Mouse (Mus musculus) mouse embryonic stem cell (cell line): ENCODE data around the gene Tceanc.

Experiments
- in situ Hi-C, 2 experiments: fragments of 300-500 bp; cut with MboI; formaldehyde crosslinking; loops; 1 replicate in 1 of 2; 3 replicates in 1 of 2; pipeline ENCODE4 v1.14.3; 2019 to 2020; ENCODE audit warnings: low sequenced_read_pairs in 2 of 2, low pct_unique_long_range_greater_than_20kb in 1 of 2, mixed read lengths in 1 of 2; ENCODE audit not compliant: unreplicated experiment in 1 of 2

Tceanc gene

DNA sequence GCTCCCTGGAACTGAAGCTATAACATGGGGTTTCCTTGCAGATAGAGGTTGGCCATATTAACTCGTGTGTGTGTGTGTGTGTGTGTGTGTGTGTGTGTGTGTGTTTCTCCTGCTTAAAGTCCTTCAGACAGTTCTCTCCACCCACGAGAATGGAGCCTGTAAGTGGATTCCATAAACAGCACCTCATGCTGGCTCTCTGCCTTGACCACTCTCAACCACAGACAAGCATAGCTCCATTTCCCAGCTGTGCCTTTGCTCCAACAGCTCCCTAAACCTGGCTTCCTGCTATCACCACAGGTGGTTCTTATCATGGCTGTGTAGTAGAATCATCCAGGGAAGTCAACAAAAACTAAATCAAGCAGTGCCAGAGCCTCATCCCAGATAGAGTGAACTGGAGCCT is 13.9 kb downstream of the Tceanc start:
- in situ Hi-C loops = no loop called here

DNA sequence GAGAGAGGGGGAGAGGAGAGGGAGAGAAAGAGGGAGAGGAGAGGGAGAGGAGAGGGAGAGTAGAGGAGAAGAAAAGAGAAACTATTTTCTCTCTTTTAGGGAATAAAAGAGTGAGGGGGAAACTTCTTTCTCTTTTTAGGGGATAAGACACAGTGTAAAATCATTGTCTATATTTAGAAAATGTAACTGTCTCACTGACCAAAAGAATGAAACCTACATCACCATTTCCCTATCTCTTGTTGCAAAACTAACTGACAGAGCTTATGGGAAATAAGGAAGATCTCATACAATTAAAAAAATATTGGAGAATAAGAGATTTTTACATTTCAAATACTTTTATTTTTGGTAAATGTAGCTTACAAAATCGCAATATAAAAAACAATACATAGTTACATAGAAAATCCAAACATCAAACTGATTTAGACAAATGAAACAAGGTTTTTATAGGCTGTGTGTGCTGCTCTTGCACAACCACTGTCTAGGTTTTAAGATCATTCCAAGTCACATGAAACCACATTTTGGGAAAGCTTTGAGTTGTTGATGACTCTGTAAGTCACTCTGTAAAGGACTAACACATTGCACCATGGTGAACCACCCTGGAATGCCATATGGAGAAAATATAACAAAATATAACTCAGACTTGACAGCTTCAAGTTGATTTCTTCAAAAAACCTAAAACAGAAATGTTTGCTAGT is 18.7 kb downstream of the Tceanc start:
- in situ Hi-C loops = no loop called here

DNA sequence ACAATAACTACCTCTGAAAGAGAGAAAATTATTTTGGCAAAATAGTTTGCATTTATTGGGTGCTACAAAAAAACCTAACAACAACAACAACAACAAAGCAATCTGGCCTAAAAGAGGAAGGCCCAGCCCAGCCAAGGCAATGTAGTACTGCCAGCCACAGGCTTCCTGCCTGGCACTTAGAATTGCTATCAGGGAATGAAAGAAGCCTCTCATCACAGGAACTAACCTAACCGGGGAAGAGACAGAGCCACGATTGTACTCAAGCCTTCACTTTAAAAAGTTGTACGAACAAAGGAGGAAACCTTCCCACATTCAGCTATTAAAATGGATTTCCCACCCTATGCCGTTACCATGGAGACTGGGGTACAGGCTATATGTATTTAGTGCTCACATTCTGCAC is 20.6 kb downstream of the Tceanc start:
- in situ Hi-C loops = no loop called here

DNA sequence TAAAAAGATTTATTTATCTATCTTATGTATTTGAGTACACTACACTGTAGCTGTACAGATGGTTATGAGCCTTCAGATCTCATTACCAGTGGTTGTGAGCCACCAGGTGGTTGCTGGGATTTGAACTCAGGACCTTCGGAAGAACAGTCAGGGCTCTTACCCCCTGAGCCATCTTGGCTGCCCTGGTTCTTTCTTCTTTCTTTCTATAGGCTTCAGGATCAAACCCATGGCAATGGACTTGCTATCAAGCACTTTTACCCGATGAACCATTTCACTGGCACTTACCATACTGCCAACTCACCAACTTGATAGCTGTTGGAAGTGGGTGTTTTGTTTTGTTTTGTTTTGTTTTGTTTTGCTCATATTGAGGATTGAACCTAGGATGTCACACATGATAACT is 23.3 kb downstream of the Tceanc start:
- in situ Hi-C loops = no loop called here

DNA sequence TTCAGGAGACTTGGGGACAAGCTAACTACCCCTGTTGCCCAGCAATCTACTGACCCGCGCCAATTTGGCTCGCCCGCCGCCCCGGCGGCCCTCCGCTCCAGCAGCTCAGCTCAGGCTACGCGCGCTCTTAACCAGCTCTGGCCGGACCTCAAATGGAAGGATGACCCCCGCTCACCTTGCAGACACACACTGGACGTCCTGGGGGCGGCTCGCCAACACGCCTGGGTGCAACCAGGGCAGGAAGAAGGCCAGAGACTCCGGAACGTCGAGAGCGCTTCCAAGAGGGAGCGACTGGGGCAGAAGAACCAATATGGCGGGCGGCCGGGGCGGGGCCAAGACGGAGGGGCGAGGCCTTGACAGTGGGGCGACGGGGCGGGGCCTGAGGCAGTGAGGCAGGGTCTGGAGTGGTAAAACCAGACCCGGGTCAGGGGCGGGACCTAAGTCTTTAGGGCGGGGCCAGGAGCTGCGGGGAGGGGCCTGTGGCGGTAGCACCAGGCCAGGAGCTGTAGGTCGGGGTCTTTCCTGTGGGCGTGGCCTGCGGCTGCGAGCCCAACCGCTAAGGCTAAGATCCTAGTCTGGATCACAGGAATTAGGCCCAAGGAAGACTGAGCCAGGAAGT is 38.9 kb downstream of the Tceanc start, which contains the start of gene Rab9:
Gene Rab9 (minus strand): TSS at position 503 of the 619 bp plus-strand sequence.
- in situ Hi-C loops = no loop called here

DNA sequence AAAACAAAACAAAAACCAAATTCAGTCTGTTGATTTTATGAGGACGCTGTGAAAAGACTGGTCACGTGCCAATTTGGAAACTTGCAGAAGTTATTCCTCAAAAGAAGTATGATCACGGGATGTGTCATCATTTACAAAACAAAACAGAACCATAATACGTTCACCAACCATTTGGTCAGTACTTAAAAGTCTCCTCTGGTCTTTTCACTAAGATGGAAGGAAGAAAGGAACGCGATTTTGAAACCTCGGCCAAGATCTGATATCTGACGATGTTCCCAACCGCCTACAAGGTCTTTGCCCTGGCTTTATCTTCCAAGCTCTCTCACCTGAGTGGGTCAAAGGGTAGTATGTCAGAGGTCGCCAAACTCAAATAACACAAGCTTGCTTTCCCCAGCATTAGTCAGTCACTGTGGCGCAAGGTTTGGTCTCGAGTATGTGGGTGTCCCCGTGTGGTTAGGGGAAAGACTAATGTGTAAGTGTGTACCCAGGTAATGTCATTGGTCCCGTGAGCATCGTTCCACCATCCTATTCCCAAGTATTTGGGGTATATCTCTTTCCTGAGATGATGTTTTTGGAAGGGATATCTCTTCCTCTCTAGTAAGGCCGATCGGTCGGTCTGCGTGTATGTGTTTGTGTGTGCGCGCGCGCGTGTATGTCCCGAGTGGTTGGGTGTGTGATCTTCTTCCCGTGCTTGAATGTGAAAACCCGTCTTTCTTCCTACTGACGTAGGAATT is 39.6 kb downstream of the Tceanc start:
- in situ Hi-C loops = no loop called here

DNA sequence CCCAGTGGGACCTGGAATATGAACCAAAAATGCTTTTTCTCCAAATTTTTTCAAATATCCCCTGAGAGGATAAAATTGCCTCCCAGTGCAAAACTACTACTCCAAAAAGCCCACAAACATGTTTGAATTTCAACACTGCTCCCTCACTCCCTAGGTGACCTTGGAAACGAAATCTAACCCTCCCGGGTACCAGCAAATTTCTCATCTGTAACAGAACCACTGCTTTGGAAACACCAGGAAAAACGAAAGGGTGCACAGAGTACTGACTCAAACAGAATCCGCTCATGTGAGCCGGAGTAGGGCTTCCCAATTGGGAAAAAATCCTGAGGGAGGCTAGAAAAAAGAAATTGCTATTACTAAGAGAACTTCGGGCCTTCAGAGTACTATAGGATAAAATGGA is 41.0 kb downstream of the Tceanc start:
- in situ Hi-C loops = no loop called here

DNA sequence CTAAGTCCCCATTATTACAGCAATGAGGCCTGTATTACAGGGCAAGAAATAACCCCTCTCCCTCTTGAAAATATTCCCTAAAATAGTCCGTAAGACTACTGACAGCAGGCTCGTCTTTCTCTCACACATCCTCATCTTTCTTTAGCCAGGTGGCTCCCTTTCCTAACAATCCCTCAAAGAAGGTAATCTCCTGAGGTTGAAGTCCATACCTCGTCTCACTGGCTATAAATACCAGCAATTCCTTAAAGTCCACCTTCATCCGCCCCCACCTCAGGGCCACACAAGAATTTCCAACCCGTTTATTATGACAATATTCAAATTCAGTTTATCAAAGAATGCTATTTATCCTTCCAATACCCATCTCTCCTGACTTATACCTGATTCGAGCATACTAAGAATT is 45.8 kb downstream of the Tceanc start:
- in situ Hi-C loops = no loop called here

DNA sequence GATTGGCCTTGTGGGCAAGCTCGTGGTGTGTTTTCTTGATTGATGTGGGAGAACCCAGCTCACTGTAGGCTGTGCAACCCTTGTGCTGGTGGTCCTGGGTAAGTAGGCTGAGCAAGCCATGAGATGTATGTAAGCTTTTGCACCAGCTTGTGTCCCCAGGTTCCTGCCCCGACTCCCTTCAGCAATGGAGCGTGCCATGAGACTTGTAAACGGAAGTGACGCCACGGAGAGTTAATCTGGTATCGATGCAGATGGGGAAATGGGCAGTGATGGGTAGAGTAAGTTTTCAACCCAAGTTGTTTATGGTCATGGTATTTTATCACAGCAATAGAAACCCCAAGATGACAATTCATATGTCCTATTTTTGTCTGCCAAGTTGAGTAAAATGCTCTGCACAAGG is 50.0 kb downstream of the Tceanc start:
- in situ Hi-C loops = no loop called here

DNA sequence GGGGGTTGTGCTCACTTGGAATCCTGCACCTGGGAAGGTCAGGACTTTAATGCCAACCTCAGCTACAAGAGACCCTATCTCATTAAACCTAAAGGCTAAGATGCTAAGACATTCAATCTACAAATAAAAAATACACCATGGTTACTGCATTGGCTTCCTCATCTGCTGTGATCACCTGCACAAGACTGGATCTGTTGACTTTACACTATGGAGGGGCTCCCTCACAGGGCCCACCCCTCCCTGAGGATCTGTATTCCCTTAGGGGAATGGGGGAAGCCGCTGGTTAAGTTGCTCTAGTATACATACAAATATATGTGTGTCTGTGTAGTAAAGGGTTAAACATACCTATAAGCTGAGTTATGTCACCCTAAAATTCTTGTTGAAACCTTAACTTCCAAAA is 62.8 kb downstream of the Tceanc start:
- in situ Hi-C loops = no loop called here

DNA sequence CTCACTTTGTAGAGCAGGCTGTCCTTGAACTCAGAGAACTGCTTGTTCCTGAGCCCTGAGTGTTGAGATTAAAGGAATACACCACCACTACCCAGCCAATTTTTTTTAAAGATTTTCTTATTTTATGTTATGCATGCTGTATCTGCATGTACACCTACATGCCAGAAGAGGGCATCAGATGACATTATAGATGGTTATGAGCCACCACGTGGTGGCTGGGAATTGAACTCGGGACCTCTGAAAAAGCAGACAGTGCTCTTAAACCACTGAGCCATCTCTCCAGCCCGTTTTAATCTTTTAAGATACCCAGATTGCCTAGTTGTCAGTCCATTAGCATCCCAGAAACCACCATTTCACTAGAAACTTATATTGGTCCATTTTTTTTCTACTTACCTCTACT is 64.0 kb downstream of the Tceanc start:
- in situ Hi-C loops = no loop called here

DNA sequence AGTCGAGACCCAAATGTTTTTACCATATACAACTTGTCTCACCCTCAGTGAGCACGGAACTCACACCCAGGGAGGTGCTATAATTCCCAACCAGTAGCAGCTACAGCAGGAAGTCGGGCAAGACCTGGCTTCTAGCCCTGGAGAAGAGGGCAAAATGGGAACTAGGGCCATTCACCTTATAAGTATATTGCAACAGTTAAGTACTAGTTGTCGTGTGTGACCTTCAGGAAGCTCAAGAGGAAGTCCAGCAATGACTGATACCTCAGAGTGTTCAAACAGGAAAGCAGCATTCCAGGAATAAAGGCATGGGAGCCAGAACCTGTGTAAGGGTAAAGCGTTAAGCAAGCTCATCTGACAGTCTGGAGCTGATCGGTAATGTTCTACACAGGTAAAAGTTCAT is 64.8 kb downstream of the Tceanc start:
- in situ Hi-C loops = no loop called here
